Mouse (Mus musculus) layer of hippocampus, adult 9-11 months (tissue): ENCODE results near the gene Frmd4a.

Source experiments
- DNase-seq: peaks from one replicate; pipeline ENCODE4 v3.0.0; 2022

Gene Frmd4a

DNA sequence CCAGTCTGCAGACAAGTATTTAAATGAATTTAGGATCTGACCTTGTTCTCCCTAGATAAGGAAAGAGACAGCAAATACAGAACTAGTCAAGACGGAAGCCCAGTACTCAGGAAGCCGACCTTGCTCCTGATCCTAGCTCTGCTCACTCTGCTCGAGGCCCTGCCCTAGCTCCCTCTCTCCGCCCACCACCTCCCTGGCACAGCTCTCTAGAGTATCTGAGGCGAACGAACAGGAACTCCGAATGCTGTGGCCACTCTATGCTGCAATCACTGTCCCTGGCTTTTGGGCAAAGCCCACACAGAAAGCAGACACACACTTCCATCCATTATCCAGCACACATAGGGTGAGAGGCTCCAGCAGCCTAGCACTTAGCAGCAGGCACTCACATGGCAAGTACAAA lies 619.1 kb downstream of the Frmd4a start:
- no peak for DNase-seq

DNA sequence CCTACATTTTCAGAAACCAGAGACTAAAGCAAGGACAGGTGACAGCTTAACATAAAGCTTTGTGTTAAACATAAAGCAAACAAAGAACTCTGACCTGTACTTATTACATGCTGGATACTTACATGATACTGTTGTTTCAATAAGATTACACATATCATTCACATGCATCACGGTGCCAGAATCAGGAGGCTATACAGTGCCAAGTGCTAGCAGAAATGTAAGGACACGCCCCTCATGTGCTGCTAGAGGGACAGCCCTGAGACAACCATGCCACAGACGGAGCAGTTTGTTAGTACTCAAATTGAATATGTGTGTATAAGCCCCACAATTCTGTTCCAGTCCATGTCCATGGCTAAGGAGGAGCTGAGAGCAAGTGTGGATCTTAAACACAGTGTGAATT lies 620.7 kb downstream of the Frmd4a start:
- no peak for DNase-seq

DNA sequence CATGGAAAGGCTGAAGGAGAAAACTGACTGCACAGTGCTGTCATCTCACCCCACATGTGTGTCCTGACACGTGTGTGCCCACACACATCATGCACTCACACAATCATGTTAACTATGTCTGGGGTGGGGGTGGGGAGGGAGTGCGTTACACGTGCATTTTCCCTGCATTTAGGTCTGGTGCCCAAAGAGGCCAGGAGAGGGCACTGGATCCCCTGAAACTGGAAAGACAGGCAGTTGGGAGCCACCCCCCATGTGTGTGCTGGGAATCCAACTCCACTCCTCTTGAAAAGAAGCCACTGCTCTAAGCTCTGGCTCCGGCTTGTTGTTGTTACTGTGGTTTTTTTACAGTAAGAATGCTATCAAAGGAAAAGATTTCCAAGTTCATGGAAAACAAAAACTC lies 627.5 kb downstream of the Frmd4a start:
- no peak for DNase-seq

DNA sequence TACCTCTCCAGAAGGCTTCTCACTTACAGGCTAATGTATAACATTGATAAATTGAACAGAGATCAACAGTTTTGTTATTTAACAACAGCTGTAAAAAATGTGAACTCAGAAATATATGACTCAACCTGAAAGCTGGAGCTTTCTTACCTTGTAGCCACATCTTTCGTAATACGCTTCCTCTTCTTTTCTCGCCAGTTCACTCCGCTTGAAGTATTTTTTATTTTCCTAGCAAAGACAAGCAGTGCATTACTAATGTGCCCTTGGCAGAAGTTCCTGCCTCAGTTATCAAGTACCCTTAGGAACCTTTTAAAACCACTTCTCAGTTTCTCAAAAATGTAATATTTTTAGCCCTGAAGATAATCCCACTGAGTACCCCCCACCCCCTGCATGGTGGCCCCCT lies 630.6 kb downstream of the Frmd4a start:
- DNase-seq, result no peak

DNA sequence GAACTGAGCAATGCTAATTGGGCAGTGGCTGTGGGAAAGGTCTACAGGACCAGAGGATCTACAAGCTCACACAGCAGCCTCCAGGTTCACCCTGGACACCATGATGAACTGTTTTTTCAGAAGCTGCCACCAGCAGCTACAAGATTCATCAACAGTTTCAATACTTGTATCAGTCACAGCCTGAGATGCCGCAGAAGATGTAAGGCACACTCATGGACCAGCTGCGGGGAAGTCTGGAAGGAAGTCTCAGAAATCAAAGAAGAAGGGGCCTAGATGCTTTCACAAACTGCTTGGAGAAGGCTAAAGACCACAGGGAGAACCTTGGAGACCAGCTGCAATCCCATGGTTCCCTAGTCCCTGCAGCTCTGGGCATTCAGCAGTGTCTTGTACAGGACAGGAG lies 632.1 kb downstream of the Frmd4a start:
- no peak for DNase-seq

DNA sequence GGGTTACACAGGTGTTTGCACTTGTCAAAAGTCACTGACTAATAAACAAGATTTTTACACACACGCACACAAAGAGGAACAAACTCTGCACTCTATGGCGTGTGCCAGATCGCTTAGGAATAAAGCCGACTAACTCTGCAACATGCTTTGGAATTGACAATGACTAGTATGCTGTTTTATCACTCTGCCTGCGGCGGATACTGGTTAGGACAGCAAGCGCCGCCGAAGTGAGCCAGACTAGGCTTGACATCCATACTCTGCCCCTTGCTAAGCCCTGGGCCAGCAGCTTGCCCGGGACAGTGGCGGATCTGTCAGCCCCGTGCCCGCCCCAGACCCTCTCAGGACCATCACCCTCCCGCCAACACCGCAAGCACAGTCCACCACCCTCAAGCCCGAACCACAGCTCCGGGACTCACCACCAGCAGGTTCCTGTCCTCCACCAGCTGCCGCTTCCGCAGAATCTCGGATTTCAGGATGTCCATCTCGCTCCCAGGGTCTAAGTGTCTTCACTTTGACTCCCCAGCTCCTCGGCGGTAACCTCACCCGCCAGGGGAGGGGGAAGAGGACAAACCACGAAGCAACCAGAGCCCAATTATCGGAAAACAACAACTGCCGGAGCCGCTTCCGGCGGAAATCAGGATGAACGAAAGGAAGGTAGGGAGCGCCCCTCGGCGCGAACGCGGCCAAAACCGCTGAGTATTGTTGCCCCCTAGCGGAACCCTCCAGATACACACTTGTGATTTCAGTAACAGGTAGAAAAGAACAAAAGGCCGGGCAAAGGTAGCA lies 634.2 kb downstream of the Frmd4a start, which contains the start of gene Prpf18:
Prpf18 (minus strand) TSS at position 614 of the 786 bp plus-strand sequence.
- DNase-seq, result peak; percentile 83

DNA sequence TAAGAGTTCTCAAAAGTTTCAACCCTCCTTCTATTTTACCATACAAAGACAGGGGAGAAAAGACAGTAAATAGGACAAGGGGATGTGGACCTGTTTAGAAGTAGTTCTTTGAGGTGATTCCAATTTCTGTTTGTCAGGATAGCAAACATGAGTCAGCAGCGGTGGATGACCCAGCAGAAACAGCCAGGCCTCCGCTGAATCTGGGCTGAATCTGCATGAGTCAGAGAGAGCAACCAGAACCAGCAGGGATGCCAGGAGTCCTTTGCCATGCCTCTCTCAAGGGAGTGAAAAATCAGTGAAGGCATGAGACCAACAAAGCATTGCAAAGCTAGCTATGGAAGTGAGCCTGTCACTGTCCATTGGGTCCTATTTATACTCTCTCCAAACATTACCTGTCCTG lies 643.2 kb downstream of the Frmd4a start:
- DNase-seq, result no peak
